Mouse (Mus musculus) large intestine, adult 2 months (tissue): ENCODE data around the gene Cdca3. TPM values are rescaled to one million over a fixed set of nuclear protein-coding genes. Genes with fewer than 3 reads are reported as not detected.
"Not testable (repeated sequence)": the region's sequence is repeated elsewhere in the genome, so short reads cannot be mapped to it uniquely, and the experiment has no call there.

Experiments
- DNase-seq: peaks from one replicate; pipeline ENCODE4 v3.0.0-alpha.2; 2012; ENCODE audit warnings: low read depth, low spot score
- WGBS: fragments of 180-500 bp; shearing (Covaris S2); methylation state at CpG from one replicate; pipeline ENCODE4 v1.1.7; 2018; 5-methylcytosine and 5-hydroxymethylcytosine counted together
- polyA plus RNA-seq: library from polyadenylated mRNA; depleted of rRNA; stranded (reverse); fragments of >200 nt; gene quantifications from 2 replicates; pipeline ENCODE4 v1.2.3, GENCODE M21; 2012; rRNA removed

Gene Cdca3
- 120 and 146 TPM in 2 replicates for polyA plus RNA-seq

- peak; percentile 100 for DNase-seq
- under 1% methylated on average over 55 of the region's 55 CpGs for WGBS
These were observed at the start of gene Cdca3, which contains the start of gene Usp5 for GRCm38 (mm10) chr6:124828868-124829798. Gene Cdca3 (plus strand): TSS chr6:124829547. Gene Usp5 (minus strand): TSS chr6:124829484.

- DNase-seq = no peak
- 16% methylated on average over 10 of the region's 10 CpGs for WGBS
These were observed 49.3 kb upstream of the Cdca3 start for GRCm38 (mm10) chr6:124779984-124780416.

GRCm38 (mm10) chr6:124780917-124781316, 48.4 kb upstream of the Cdca3 start:
- WGBS = 90% methylated on average over 7 of the region's 7 CpGs
- no peak for DNase-seq

GRCm38 (mm10) chr6:124782436-124782835, 46.9 kb upstream of the Cdca3 start:
- no peak for DNase-seq
- WGBS = 9% methylated on average over 6 of the region's 6 CpGs

- DNase-seq = no peak
- WGBS = 32% methylated on average over 8 of the region's 8 CpGs
These were observed 42.5 kb upstream of the Cdca3 start for GRCm38 (mm10) chr6:124786756-124787420.

- 83% methylated on average over 10 of the region's 10 CpGs for WGBS
- DNase-seq = no peak
These were observed 41.6 kb upstream of the Cdca3 start for GRCm38 (mm10) chr6:124787722-124788121.

GRCm38 (mm10) chr6:124789519-124789918, 39.8 kb upstream of the Cdca3 start:
- 87% methylated on average over 4 of the region's 4 CpGs for WGBS
- no peak for DNase-seq

- WGBS = 44% methylated on average over 4 of the region's 4 CpGs
- DNase-seq = no peak
These were observed 39.2 kb upstream of the Cdca3 start for GRCm38 (mm10) chr6:124790121-124790520.

- no peak for DNase-seq
- WGBS = 88% methylated on average over 3 of the region's 3 CpGs
These were observed 37.4 kb upstream of the Cdca3 start for GRCm38 (mm10) chr6:124791911-124792310.

- 34% methylated on average over 4 of the region's 4 CpGs for WGBS
These were observed 33.6 kb upstream of the Cdca3 start for GRCm38 (mm10) chr6:124795781-124796180.

GRCm38 (mm10) chr6:124796200-124796599, 33.1 kb upstream of the Cdca3 start:
- 23% methylated on average over 2 of the region's 2 CpGs for WGBS
- DNase-seq = no peak

More at GRCm38 (mm10) chr6:124795781-124796180, 33.6 kb upstream of the Cdca3 start:
- DNase-seq = no peak

- not testable (repeated sequence) for DNase-seq
- 11% methylated on average over 7 of the region's 9 CpGs for WGBS
These were observed 26.9 kb upstream of the Cdca3 start for GRCm38 (mm10) chr6:124802400-124802799.

- WGBS = 75% methylated on average over 3 of the region's 3 CpGs
- no peak for DNase-seq
These were observed 26.3 kb upstream of the Cdca3 start for GRCm38 (mm10) chr6:124803061-124803460.

- DNase-seq = not testable (repeated sequence)
- 98% methylated on average over 4 of the region's 4 CpGs for WGBS
These were observed 25.7 kb upstream of the Cdca3 start for GRCm38 (mm10) chr6:124803691-124804090.

- DNase-seq = no peak
- WGBS = 68% methylated on average over 3 of the region's 3 CpGs
These were observed 25.0 kb upstream of the Cdca3 start for GRCm38 (mm10) chr6:124804341-124804740.

GRCm38 (mm10) chr6:124805341-124806321, 23.7 kb upstream of the Cdca3 start:
- WGBS = under 1% methylated on average over 34 of the region's 34 CpGs
- peak; percentile 96 for DNase-seq

- WGBS = 75% methylated on average over 7 of the region's 7 CpGs
- DNase-seq = no peak
These were observed 22.8 kb upstream of the Cdca3 start for GRCm38 (mm10) chr6:124806446-124807140.

- DNase-seq = no peak
- WGBS = 71% methylated on average over 4 of the region's 4 CpGs
These were observed 22.0 kb upstream of the Cdca3 start for GRCm38 (mm10) chr6:124807366-124807765.

- DNase-seq = no peak
- 46% methylated on average over 6 of the region's 6 CpGs for WGBS
These were observed 21.4 kb upstream of the Cdca3 start for GRCm38 (mm10) chr6:124807986-124808357.
